Mouse (Mus musculus): ENCODE results near the gene Syndig1l. TPM values are rescaled to one million over a fixed set of nuclear protein-coding genes. Genes with fewer than 3 reads are reported as not detected.
A peak's percentile ranks its signal among the peaks of the same experiment; 100 is the strongest.

Syndig1l gene
- polyA plus RNA-seq, 1 experiment from 2014 or later: 0.05 TPM

DNA sequence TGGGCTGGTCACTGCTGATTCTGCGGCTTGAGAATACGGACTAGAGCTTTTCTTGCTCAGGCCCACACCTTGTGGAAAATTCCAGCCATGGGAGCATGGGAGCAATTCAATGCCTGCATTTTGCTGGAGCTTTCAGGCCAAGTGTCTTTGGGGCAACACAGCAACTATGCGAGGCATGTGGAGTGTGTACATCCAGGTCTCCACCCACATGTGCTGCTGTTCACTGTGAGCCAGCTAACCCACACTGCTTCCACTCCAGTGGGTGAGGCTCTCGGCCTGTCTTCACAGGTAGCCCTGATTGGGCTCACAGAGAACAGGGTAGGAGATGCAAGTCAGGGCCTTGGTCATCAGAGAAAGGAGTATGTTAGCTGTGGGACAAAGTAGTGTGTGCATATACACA lies 9.2 kb upstream of the Syndig1l start:
- no peaks in the 10 kb centered on the region for H3K9me3 ChIP-seq
- 0 out of 2 replicates have a peak, but pooled peaks cover 4% of the 10 kb centered on the region for H3K27me3 ChIP-seq (ENCODE audit: insufficient read depth, poor library complexity, severe bottlenecking)
- 73% methylated on average over 4 of the region's 4 CpGs for WGBS
- H3K4me1 ChIP-seq: peaks cover 8% of the 10 kb centered on the region; the same call in 1 of the 2 replicates
- DNase-seq (ENCODE audit: low spot score): no peak
- no peak overlapping the region for H3K27ac ChIP-seq
- H3K36me3 ChIP-seq: no peaks in the 10 kb centered on the region
- H3K4me3 ChIP-seq: no peak overlapping the region

DNA sequence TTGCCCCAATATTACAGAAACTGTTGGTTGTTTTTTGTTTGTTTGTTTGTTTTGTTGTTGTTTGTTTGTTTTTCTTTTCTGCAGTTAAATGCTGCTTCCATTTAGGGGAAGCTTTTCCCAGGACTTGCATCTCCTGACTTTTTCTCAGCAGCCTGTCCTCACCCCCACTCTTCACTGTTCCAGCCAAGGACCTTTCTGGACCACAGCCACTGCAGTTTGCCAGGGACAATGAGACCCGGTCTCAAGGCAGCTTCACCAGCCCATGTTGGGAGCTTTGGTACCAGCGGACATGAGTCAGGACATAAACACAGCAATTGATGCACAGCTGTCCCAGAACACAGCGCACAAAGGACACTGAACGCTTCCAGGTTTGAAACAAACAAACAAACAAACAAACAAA lies 8.3 kb upstream of the Syndig1l start:
- Histone ChIP-seq H3K36me3 (no peaks in the 10 kb centered on the region), H3K27me3 (ENCODE audit: insufficient read depth, poor library complexity, severe bottlenecking) (peaks cover 14% of the 10 kb centered on the region; the same call in 1 of the 2 replicates), H3K4me1 (peaks cover 8% of the 10 kb centered on the region; the same call in 1 of the 2 replicates), H3K4me3 (no peak overlapping the region), H3K9me3 (no peaks in the 10 kb centered on the region), H3K27ac (no peak overlapping the region)
- no peak for DNase-seq (ENCODE audit: low spot score)
- 72% methylated on average over 4 of the region's 4 CpGs for WGBS

DNA sequence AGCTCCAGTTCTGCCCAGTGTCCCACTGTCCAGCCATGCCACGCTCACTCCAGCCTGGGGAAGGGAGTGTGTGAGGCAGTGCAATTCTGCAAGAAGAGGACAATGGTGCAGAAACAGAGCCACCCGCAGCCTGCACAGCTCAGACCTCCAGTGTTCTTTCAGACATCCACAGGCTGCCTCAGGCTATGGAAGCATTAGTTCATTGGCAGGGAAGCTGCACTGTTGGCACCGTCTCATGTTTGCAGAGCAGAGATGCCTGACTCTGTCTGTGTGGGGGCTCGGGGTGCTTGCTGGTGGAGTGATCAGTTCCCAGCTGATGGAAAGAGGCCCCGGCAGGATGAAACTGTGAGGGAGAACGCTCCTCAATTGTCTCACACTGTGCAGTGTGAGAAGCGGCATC lies 4.0 kb upstream of the Syndig1l start:
- 74% methylated on average over 7 of the region's 7 CpGs for WGBS
- peaks cover 54% of the 10 kb centered on the region for H3K27me3 ChIP-seq (ENCODE audit: insufficient read depth, poor library complexity, severe bottlenecking)
- H3K4me1 ChIP-seq: peaks cover 13% of the 10 kb centered on the region
- H3K36me3 ChIP-seq: no peaks in the 10 kb centered on the region
- no peaks in the 10 kb centered on the region for H3K9me3 ChIP-seq
- no peak overlapping the region for H3K4me3 ChIP-seq
- no peak overlapping the region for H3K27ac ChIP-seq
- DNase-seq (ENCODE audit: low spot score): no peak

DNA sequence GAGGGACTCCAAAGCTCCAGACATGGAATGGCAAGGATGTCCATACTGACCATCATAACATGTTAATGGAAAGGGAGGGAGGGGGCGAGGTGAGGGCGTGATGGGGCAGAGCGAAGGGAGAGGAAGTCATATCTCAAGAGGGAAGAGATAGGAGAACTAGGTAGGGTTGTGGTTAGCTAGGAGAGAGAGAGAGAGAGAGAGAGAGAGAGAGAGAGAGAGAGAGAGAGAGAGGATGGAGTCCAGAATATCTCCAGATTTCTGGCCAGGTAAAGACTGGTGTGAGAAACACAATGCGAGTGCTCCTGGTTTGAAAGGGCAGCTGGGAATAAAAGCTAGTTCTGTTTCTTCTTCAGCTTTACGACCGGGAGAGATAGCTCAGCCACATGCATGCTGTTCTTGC lies 6.5 kb downstream of the Syndig1l start:
- no peak for DNase-seq (ENCODE audit: low spot score)
- no peaks in the 10 kb centered on the region for H3K9me3 ChIP-seq
- peaks cover 8% of the 10 kb centered on the region; the same call in 1 of the 2 replicates for H3K4me1 ChIP-seq
- 66% methylated on average over 6 of the region's 6 CpGs for WGBS
- no peak overlapping the region for H3K4me3 ChIP-seq
- H3K27ac ChIP-seq: no peak overlapping the region
- H3K36me3 ChIP-seq: no peaks in the 10 kb centered on the region
- H3K27me3 ChIP-seq (ENCODE audit: insufficient read depth, poor library complexity, severe bottlenecking): peaks cover 22% of the 10 kb centered on the region

DNA sequence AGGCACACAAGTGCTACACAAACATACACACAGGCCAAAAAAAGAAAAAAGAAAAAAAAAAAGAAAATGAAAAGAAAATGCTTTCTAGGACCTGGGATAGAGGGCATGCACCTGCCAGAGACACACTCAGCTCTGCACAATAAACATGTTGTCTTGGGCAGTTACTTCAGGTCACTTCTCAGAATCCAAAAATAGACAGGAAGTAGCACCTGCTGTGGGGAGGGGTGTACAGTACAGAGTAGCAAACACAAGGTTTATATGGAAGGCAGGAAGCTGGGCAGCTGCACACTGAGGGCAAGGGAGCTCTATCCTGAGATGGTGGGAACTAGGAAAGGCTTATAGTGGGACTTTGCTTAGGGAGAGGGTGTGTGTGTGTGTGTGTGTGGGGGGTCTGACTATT lies 7.3 kb downstream of the Syndig1l start:
- H3K27me3 ChIP-seq (ENCODE audit: insufficient read depth, poor library complexity, severe bottlenecking): peaks cover 15% of the 10 kb centered on the region
- no peaks in the 10 kb centered on the region for H3K36me3 ChIP-seq
- DNase-seq (ENCODE audit: low spot score): no peak
- H3K27ac ChIP-seq: no peak overlapping the region
- H3K9me3 ChIP-seq: no peaks in the 10 kb centered on the region
- H3K4me3 ChIP-seq: no peak overlapping the region
- H3K4me1 ChIP-seq: peaks cover 8% of the 10 kb centered on the region; the same call in 1 of the 2 replicates

DNA sequence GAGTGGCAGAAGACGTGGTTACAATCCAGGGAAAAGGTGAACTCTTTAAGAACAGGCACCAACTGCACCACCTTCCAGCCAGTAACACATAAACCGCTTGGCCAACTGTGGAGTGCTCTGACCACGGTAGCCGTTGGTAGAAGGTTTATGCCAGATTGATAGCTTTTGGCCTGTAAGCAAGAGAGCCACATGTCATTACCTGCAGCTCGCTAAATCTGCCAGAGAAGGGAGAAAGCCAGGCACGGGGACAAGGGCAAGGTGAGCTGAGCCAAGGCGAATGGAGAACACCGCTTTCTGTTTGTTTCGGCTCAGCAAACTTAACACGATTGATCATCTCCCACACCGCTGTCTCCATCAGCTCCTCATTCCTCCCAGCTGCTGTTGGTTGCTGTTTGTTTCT lies 9.6 kb downstream of the Syndig1l start:
- Histone ChIP-seq H3K4me1 (peaks cover 8% of the 10 kb centered on the region; the same call in 1 of the 2 replicates), H3K27me3 (ENCODE audit: insufficient read depth, poor library complexity, severe bottlenecking) (no peaks in the 10 kb centered on the region), H3K4me3 (no peak overlapping the region), H3K27ac (no peak overlapping the region), H3K9me3 (no peaks in the 10 kb centered on the region), H3K36me3 (no peaks in the 10 kb centered on the region)
- no peak for DNase-seq (ENCODE audit: low spot score)
- 85% methylated on average over 11 of the region's 11 CpGs for WGBS

DNA sequence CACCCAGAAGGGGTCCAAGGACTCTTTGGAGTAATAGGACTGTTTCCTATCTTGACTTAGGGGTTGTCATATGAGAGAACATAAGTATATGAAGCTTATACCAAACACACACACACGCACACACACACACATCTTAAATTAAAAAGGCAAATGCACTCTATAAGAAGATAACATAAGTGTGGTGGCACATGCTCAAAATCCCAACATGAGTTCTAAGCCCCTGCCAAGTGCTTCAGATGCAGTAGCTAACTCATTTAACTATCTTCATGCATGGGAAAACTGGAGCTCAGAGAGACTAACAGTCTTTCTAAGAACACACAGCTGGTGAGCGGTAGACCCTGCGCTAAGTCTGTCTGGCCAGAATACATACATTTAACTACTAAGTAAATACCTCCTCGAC lies 11.1 kb downstream of the Syndig1l start:
- Histone ChIP-seq H3K36me3 (no peaks in the 10 kb centered on the region), H3K9me3 (no peaks in the 10 kb centered on the region), H3K4me1 (peaks cover 8% of the 10 kb centered on the region; the same call in 1 of the 2 replicates), H3K27ac (no peak overlapping the region), H3K27me3 (ENCODE audit: insufficient read depth, poor library complexity, severe bottlenecking) (0 out of 2 replicates have a peak, but pooled peaks cover under 1% of the 10 kb centered on the region), H3K4me3 (no peak overlapping the region)
- DNase-seq (ENCODE audit: low spot score): no peak
- WGBS: 86% methylated on average over 4 of the region's 4 CpGs

DNA sequence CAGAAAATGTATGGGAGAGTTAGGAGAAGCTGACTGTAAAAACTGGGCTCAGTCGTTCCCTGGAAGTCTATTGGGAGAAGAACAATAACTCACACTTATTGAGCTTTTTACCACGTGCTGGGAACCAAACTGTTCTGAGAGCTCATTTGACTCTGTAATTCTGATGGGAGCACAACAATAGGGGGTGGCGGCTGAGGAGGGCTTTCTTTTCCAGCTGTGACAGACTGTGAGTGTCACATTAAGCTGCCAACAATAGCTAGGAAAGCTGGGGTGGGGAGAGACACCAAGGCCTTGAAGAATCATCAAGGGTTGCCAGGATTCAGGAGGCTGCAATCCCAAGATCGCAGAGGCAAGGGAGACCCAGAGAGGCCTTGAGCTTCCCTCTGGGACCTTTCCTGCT lies 12.5 kb downstream of the Syndig1l start:
- no peak for DNase-seq (ENCODE audit: low spot score)
- Histone ChIP-seq H3K4me1 (peaks cover 8% of the 10 kb centered on the region; the same call in 1 of the 2 replicates), H3K27ac (no peak overlapping the region), H3K4me3 (no peak overlapping the region), H3K27me3 (ENCODE audit: insufficient read depth, poor library complexity, severe bottlenecking) (peaks cover 9% of the 10 kb centered on the region; the same call in 1 of the 2 replicates), H3K36me3 (no peaks in the 10 kb centered on the region), H3K9me3 (no peaks in the 10 kb centered on the region)
- WGBS: 51% methylated on average over 4 of the region's 4 CpGs

DNA sequence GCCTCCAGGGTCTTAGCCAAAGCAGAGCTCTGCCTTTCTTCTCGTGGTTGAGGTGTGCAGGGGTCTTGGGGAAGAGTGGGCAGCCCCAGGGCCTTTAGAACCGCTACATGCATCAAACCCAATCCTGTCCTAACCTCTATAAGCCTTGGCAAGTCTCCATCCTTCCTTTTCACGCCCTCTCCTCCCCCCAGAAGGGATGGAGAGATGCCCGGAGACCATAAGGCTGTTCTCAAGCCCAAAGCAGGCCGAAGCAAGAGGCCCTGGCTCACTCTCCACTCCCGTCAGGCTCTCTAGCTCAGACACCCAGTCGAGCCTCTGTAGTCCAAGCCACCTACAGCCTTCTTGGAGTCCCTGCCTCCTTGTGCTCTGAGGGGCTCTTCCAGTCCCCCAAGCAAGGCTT lies 14.1 kb downstream of the Syndig1l start:
- Histone ChIP-seq H3K36me3 (no peaks in the 10 kb centered on the region), H3K4me3 (no peak overlapping the region), H3K27me3 (ENCODE audit: insufficient read depth, poor library complexity, severe bottlenecking) (peaks cover 22% of the 10 kb centered on the region; the same call in 1 of the 2 replicates), H3K9me3 (no peaks in the 10 kb centered on the region), H3K27ac (no peak overlapping the region), H3K4me1 (peaks cover 7% of the 10 kb centered on the region)
- no peak for DNase-seq (ENCODE audit: low spot score)
- 71% methylated on average over 7 of the region's 7 CpGs for WGBS

DNA sequence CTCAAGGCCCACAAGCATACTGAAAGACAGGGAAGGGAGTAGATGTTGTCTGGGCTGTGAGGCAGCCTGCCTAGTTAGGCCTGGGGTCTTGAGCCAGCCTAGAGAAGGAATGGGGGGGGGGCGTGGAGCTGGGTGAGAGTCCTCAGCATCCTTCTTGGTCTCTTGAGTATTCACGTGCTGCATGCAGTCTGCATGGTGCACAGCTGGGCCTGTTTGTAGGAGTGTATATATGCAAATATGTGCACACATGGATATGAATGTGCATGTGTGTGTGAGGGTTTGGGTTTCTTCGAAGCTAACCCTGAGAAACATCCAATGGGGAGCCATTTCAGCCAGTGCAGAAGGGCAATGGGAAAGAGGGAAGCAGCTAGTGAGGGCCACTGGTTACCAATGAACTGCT lies 22.6 kb downstream of the Syndig1l start:
- Histone ChIP-seq H3K9me3 (no peaks in the 10 kb centered on the region), H3K4me3 (no peak overlapping the region), H3K27ac (no peak overlapping the region), H3K27me3 (ENCODE audit: insufficient read depth, poor library complexity, severe bottlenecking) (peaks cover 22% of the 10 kb centered on the region; the same call in 1 of the 2 replicates), H3K4me1 (peaks cover 30% of the 10 kb centered on the region), H3K36me3 (no peaks in the 10 kb centered on the region)
- WGBS: 88% methylated on average over 3 of the region's 3 CpGs
- DNase-seq (ENCODE audit: low spot score): no peak

DNA sequence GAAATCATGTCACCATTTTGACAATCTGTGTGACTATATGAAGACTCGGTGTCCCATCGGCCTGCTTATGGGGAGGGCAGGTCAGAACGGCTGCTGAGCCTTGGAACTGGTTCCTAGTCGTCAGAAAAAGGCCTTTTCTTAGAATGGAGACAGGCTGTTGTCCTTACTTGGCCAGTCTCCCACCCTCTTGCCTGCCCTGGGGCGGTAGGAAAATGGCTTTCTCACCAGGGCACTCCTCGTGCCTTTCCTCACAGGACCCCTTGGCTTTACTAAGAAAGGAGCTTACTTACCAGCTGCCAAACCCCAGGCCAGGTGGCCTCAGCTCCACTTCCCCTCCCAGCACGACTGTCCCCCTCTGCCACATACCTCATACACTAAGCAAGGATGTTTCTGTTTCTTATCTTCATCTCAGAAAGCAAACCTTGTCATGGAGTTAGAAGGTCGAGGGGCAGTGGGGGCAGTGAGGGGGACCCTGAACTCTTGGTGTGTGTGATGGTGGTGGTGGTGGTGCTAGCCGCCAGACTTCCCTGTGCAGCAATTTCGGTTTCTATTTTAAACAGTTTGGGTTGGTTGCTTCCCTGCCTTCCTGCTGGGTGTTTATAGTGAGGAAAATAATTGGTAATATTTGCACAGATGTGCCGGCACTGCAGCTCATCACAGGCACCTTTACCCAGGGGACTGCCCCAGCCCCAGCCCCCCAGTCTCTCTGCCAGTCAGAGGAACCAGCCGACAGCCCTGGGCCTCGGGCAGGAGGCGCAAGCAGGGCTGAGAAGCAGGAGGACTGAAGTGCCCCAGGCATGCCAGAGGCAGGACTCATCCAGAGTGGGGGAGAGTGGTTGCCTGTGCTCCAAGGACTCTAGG lies 23.7 kb downstream of the Syndig1l start:
- Histone ChIP-seq H3K27ac (no peak overlapping the region), H3K4me3 (no peak overlapping the region), H3K36me3 (no peaks in the 10 kb centered on the region), H3K27me3 (ENCODE audit: insufficient read depth, poor library complexity, severe bottlenecking) (peaks cover 11% of the 10 kb centered on the region; the same call in 1 of the 2 replicates), H3K9me3 (no peaks in the 10 kb centered on the region), H3K4me1 (peaks cover 23% of the 10 kb centered on the region)
- WGBS: 36% methylated on average over 14 of the region's 14 CpGs
- DNase-seq (ENCODE audit: low spot score): no peak

DNA sequence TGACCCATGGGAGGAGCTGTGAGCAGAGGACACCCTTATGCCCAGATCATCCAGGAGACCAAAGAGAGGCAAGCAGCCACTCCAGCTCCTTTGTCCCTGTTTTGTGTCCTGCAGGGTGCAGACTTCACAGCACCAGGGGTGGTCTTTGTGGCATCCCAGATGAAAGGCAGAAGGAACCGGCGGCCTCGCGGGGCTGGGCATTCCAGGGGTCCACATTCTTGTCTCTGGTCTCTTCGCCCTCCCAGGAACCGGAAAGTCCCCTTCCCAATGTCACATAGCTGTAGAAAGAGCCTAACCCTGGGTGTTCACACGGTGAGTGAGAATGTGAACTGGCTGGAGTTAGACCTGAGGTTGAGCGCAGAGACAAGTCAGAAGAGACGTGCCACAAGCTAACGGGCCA lies 27.0 kb downstream of the Syndig1l start:
- Histone ChIP-seq H3K4me3 (peak overlapping the region; percentile 25; the same call in 1 of the 2 replicates), H3K27ac (0 out of 2 replicates have a peak overlapping the region, but pooled peaks have one; percentile 4), H3K9me3 (no peaks in the 10 kb centered on the region), H3K36me3 (no peaks in the 10 kb centered on the region), H3K4me1 (peaks cover 23% of the 10 kb centered on the region), H3K27me3 (ENCODE audit: insufficient read depth, poor library complexity, severe bottlenecking) (no peaks in the 10 kb centered on the region)
- WGBS: 8% methylated on average over 10 of the region's 10 CpGs
- DNase-seq (ENCODE audit: low spot score): no peak

DNA sequence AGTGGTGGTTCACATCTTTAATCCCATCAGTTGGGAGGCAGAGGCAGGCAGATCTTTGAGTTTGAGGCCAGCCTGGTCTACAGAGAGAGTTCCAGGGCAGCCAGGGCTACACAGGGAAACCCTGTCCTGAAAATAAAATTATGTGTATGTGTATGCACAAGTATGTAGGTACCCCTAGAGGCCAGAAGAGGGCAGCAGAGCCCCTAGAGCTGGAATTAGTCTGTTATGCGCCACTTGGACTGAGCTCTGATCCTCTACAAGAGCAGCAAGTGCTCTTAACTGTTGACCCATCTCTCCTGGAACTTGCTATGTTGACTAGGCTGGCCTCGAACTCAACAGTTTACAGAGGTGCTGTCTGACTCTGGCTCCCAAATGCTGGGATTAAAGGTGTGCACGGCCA lies 28.1 kb downstream of the Syndig1l start:
- no peak overlapping the region for H3K27ac ChIP-seq
- no peaks in the 10 kb centered on the region for H3K27me3 ChIP-seq (ENCODE audit: insufficient read depth, poor library complexity, severe bottlenecking)
- peaks cover 23% of the 10 kb centered on the region for H3K4me1 ChIP-seq
- 85% methylated on average over 3 of the region's 3 CpGs for WGBS
- H3K9me3 ChIP-seq: no peaks in the 10 kb centered on the region
- no peaks in the 10 kb centered on the region for H3K36me3 ChIP-seq
- no peak for DNase-seq (ENCODE audit: low spot score)
- no peak overlapping the region for H3K4me3 ChIP-seq

Measured in heart, embryonic 10.5 days (tissue).